Mouse (Mus musculus): Measurements from ENCODE around the gene Fam89b. TPM values are rescaled to one million over a fixed set of nuclear protein-coding genes. Genes with fewer than 3 reads are reported as not detected.
"Not testable (repeated sequence)": the region's sequence is repeated elsewhere in the genome, so short reads cannot be mapped to it uniquely, and the experiment has no call there.

Gene Fam89b
- polyA plus RNA-seq, 1 experiment from 2014 or later: 93.4 TPM

DNA sequence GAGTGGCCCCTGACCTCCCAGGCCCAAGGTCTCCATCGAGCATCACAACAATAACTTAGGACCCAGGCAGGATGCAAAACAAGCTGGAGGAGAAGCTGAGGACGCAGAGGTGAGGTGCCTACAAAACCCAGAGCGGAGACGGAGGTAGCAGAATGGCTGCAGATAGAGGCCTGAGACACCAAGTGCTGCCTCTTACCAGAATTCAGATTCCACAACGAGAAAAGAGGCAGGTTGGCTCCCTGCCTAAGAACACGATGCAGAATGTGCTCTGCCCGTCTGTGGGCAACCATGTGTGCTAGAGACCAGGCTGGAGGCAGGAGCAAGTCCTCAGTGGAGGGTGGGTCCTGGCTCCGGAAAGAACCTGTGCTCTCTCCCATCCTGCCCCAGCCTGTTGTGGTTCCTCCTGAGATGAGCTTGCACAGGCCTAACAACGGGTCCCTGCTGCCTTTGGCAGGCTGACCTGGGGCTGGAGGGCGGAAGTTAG lies 36.5 kb downstream of the Fam89b start:
- Histone ChIP-seq H3K4me3 (ENCODE audit: low read length) (peak overlapping the region; percentile 89), H3K27ac (ENCODE audit: low read length) (peak overlapping the region; percentile 81), H3K9me3 (ENCODE audit: low read length) (no peaks in the 10 kb centered on the region), H3K27me3 (ENCODE audit: insufficient read depth, low read length) (no peaks in the 10 kb centered on the region), H3K36me3 (ENCODE audit: insufficient read depth, low read length) (peaks cover 46% of the 10 kb centered on the region), H3K4me2 (replicated peaks; ENCODE audit: low read depth, low read length) (peak overlapping the region; percentile 98), H3K4me1 (ENCODE audit: insufficient read depth, low read length) (peaks cover 45% of the 10 kb centered on the region), H3K9ac (replicated peaks; ENCODE audit: low read length) (peak overlapping the region; percentile 85)
- no peak for ATAC-seq (ENCODE audit: low FRiP score, low TSS enrichment)
- 61% methylated on average over 10 of the region's 10 CpGs for WGBS

DNA sequence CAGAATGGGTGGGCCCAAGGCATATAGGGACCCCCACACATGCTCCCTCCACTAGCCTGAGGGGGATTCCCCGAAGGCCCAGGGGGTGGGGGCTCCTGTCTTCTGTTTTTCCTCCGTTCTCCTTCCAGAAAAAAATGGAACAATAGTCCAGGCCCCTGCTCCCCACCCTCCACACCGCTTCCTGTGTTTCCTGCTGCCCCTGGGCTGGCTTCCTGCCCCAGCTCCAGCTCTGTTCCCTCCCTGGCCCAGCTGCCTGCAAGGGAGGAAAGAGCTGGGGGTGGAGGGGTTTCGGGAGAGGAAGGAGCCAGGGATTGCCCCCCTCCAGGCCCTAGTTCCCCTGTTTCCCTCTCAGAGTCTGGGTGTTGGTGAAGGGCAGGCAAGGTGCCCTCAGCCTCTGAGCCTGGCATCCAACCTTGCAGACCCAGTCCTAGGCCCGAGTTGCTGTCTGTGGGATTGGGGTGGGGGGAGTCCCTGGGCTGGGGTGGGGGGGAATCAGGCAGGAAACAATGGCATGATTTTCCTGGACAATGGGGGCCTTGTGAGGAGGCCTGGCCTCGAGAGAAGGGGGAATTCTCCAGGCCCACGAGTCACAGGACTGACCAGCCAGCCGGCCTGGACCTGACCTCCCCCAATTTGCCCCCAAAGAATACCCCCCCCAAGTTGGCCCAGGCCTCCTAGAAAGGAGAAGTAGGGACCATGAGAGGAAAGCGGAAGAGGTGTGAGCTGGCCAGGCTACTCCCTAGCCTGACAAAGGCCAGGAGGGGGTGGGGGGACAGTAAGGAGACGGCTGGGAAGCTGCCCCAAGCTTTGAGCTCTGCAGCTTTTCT lies 37.2 kb downstream of the Fam89b start:
- H3K4me2 ChIP-seq (replicated peaks; ENCODE audit: low read depth, low read length): peak overlapping the region; percentile 98
- no peak for ATAC-seq (ENCODE audit: low FRiP score, low TSS enrichment)
- H3K27ac ChIP-seq (ENCODE audit: low read length): peak overlapping the region; percentile 81
- peak overlapping the region; percentile 85 for H3K9ac ChIP-seq (replicated peaks; ENCODE audit: low read length)
- peaks cover 39% of the 10 kb centered on the region for H3K36me3 ChIP-seq (ENCODE audit: insufficient read depth, low read length)
- no peaks in the 10 kb centered on the region for H3K9me3 ChIP-seq (ENCODE audit: low read length)
- 44% methylated on average over 10 of the region's 10 CpGs for WGBS
- no peaks in the 10 kb centered on the region for H3K27me3 ChIP-seq (ENCODE audit: insufficient read depth, low read length)
- H3K4me1 ChIP-seq (ENCODE audit: insufficient read depth, low read length): peaks cover 51% of the 10 kb centered on the region
- peak overlapping the region; percentile 89 for H3K4me3 ChIP-seq (ENCODE audit: low read length)

DNA sequence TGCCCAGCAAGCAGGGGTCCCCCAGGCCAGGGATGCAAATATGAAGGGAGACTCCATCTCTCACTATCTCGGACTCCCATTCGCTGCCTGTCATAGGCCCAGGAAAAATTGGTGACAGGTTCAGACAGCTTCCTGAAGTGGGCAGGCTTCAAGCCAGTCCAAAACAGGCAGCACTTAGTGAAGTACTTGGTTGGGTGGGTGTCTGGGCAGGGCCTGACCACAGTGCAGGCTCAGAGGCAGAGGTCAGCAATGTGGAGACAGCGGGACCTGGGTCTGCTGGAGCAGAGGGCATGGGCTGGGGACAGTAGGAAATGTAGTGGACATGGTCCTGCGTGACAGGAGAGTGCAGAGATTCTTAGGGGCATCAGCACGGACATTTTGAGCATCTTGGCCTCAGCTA lies 37.9 kb downstream of the Fam89b start:
- H3K4me3 ChIP-seq (ENCODE audit: low read length): peak overlapping the region; percentile 89
- H3K4me2 ChIP-seq (replicated peaks; ENCODE audit: low read depth, low read length): peak overlapping the region; percentile 98
- no peaks in the 10 kb centered on the region for H3K9me3 ChIP-seq (ENCODE audit: low read length)
- peaks cover 53% of the 10 kb centered on the region for H3K4me1 ChIP-seq (ENCODE audit: insufficient read depth, low read length)
- H3K9ac ChIP-seq (replicated peaks; ENCODE audit: low read length): peak overlapping the region; percentile 85
- WGBS: 68% methylated on average over 5 of the region's 5 CpGs
- H3K27ac ChIP-seq (ENCODE audit: low read length): peak overlapping the region; percentile 81
- ATAC-seq (ENCODE audit: low FRiP score, low TSS enrichment): no peak
- H3K36me3 ChIP-seq (ENCODE audit: insufficient read depth, low read length): peaks cover 34% of the 10 kb centered on the region
- H3K27me3 ChIP-seq (ENCODE audit: insufficient read depth, low read length): no peaks in the 10 kb centered on the region

DNA sequence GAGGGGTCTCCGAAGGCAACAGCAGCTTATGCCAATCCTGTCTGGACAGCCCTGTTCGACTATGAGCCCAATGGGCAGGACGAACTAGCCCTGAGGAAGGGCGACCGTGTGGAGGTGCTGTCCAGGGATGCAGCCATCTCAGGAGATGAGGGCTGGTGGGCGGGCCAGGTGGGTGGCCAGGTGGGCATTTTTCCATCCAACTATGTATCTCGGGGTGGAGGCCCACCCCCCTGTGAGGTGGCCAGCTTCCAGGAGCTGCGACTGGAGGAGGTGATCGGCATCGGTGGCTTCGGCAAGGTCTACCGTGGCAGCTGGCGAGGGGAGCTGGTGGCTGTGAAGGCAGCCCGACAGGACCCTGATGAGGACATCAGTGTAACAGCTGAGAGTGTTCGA lies 39.1 kb downstream of the Fam89b start:
- no peak for ATAC-seq (ENCODE audit: low FRiP score, low TSS enrichment)
- Histone ChIP-seq H3K9ac (replicated peaks; ENCODE audit: low read length) (peak overlapping the region; percentile 85), H3K4me3 (ENCODE audit: low read length) (peak overlapping the region; percentile 89), H3K9me3 (ENCODE audit: low read length) (no peaks in the 10 kb centered on the region), H3K27ac (ENCODE audit: low read length) (peak overlapping the region; percentile 98), H3K36me3 (ENCODE audit: insufficient read depth, low read length) (peaks cover 33% of the 10 kb centered on the region), H3K4me2 (replicated peaks; ENCODE audit: low read depth, low read length) (peak overlapping the region; percentile 98), H3K27me3 (ENCODE audit: insufficient read depth, low read length) (no peaks in the 10 kb centered on the region), H3K4me1 (ENCODE audit: insufficient read depth, low read length) (peaks cover 49% of the 10 kb centered on the region)
- 44% methylated on average over 15 of the region's 15 CpGs for WGBS

DNA sequence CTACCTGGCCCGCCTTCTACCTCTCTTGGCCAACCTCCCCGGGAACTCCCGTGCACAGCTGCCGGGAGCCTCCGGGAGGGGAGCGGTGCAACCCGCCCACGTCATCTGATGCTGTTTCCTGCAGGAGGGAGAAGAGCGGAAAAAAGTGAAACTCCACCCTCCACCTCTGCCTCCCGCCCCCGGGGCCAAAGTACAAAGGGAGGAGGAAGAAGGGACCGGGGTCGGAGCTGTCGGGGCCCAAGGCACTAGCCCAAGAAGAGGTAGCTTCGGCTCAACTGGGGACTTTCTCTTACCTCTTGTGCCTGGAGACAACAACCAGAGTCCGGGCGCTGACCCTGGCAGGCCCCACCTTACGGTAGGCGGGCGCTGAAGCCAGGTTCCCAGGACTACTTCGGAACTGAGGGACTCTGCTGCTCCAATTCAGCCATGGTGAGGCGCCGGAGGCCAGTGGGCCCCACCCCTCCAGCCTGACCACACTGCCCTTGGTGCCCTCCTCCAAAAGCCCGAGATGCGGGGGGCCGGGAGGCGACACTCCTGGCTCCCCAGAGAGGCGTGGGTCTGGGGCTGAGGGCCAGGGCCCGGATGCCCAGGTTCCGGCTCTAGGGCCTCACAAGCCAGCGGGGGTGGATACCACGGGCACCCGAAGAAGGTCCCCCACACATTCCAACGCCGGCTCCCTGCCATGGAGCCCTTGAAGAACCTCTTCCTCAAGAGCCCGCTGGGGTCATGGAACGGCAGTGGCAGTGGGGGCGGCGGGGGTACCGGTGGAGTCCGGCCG lies 39.7 kb downstream of the Fam89b start:
- peak; percentile 67 for ATAC-seq (ENCODE audit: low FRiP score, low TSS enrichment)

DNA sequence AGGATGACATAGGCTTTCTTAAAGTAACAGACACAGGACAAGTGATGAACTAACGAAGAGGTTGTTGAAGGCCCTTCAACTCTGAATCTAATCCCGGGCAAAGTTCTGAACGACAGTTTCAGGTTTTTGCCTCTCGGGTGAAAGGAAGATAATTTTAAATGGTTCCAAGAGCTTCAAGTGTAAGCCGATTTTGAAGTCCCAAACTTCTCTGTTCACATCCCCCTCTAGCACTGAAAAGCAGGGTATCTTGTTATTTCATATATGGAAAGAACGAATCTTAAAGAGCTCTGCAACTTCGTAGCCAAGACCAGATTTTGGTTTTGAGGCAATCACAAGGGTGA lies 40.4 kb downstream of the Fam89b start:
- peak overlapping the region; percentile 85 for H3K9ac ChIP-seq (replicated peaks; ENCODE audit: low read length)
- H3K4me3 ChIP-seq (ENCODE audit: low read length): peak overlapping the region; percentile 89
- ATAC-seq (ENCODE audit: low FRiP score, low TSS enrichment): no peak
- WGBS: under 1% methylated on average over 7 of the region's 7 CpGs
- peaks cover 49% of the 10 kb centered on the region for H3K4me1 ChIP-seq (ENCODE audit: insufficient read depth, low read length)
- H3K27ac ChIP-seq (ENCODE audit: low read length): peak overlapping the region; percentile 98
- H3K9me3 ChIP-seq (ENCODE audit: low read length): no peaks in the 10 kb centered on the region
- peak overlapping the region; percentile 98 for H3K4me2 ChIP-seq (replicated peaks; ENCODE audit: low read depth, low read length)
- no peaks in the 10 kb centered on the region for H3K27me3 ChIP-seq (ENCODE audit: insufficient read depth, low read length)
- H3K36me3 ChIP-seq (ENCODE audit: insufficient read depth, low read length): peaks cover 42% of the 10 kb centered on the region

More for the DNA sequence above, 39.7 kb downstream of the Fam89b start:
- WGBS: 4% methylated on average over 40 of the region's 42 CpGs
- peaks cover 35% of the 10 kb centered on the region for H3K36me3 ChIP-seq (ENCODE audit: insufficient read depth, low read length)
- H3K4me3 ChIP-seq (ENCODE audit: low read length): peak overlapping the region; percentile 89
- H3K9me3 ChIP-seq (ENCODE audit: low read length): no peaks in the 10 kb centered on the region
- H3K4me2 ChIP-seq (replicated peaks; ENCODE audit: low read depth, low read length): peak overlapping the region; percentile 98
- peak overlapping the region; percentile 98 for H3K27ac ChIP-seq (ENCODE audit: low read length)
- peak overlapping the region; percentile 85 for H3K9ac ChIP-seq (replicated peaks; ENCODE audit: low read length)
- no peaks in the 10 kb centered on the region for H3K27me3 ChIP-seq (ENCODE audit: insufficient read depth, low read length)
- H3K4me1 ChIP-seq (ENCODE audit: insufficient read depth, low read length): peaks cover 49% of the 10 kb centered on the region

DNA sequence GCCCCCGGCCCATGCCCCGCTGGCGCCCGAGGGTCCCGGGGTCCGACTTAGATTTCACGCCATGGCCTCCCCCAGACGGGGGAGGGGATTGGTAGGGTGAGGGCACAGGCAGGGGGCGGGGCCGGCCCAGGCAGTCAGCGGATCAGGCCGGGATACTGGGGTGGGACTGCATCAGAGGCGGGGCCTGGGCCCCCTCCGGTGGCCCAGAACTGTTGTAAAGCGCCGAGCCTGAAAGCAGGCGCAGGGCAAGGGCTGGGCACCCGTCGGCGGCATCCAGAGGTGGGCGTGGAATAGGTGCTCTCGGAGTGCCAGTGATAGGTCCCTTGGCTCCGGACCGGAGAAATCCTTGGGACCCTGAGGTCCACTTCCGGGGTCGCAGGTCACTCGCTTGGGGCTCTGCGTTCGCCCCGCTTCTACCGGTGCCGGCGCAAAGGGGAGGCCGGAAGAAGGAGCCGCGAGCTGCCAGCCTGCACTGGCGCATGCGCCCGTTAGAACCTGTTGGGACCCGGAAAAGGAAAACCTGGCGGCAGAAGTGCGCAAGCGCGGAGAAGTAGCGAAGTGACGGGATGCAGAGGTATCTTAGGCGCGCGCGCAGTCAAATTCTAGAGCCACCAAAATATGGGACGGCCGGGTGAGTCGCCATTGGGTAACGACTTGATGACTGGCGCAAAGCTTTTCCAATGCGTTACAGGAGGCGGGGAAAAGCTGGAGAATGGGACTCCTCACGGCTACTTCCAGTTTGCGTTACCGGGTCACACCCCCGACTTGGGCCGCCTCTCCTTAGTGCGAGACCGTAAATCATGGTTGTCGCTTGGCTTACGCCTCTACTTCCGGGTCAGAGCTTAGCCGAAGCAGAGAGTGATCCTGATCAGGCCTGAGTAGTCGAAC lies 41.0 kb downstream of the Fam89b start, which contains the start of the genes Map3k11 and Pcnx3:
Gene Map3k11, plus strand, starts transcription at position 543 of the 888 bp plus-strand sequence.
Gene Pcnx3, minus strand, starts transcription at position 709 of the 888 bp plus-strand sequence.
- under 1% methylated on average over 69 of the region's 69 CpGs for WGBS
- H3K9ac ChIP-seq (replicated peaks; ENCODE audit: low read length): peak within 1 kb of the TSS; percentile 86

DNA sequence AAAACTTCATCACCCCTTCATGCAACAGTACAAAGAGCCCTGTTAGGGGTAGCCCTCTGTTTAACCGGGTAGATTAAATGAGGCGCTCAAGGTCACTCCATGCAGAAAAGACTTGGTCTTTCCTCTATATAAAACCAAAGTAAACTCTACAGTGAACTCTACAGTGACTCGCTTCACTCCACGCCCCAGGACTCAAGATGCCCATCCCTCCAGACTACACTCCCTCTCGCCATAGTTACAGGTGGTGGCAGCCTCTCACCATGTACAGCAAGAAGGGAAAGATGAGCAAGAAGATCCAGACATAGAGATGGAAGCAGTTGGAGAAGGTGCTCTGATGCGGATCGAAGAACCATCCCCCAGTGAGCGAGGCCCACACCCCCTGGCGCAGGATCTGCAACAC lies 41.7 kb downstream of the Fam89b start:
- peak overlapping the region; percentile 86 for H3K9ac ChIP-seq (replicated peaks; ENCODE audit: low read length)
- peaks cover 42% of the 10 kb centered on the region for H3K36me3 ChIP-seq (ENCODE audit: insufficient read depth, low read length)
- 12% methylated on average over 9 of the region's 9 CpGs for WGBS
- no peaks in the 10 kb centered on the region for H3K27me3 ChIP-seq (ENCODE audit: insufficient read depth, low read length)
- peak overlapping the region; percentile 98 for H3K27ac ChIP-seq (ENCODE audit: low read length)
- H3K4me2 ChIP-seq (replicated peaks; ENCODE audit: low read depth, low read length): peak overlapping the region; percentile 98
- no peaks in the 10 kb centered on the region for H3K9me3 ChIP-seq (ENCODE audit: low read length)
- peak overlapping the region; percentile 89 for H3K4me3 ChIP-seq (ENCODE audit: low read length)
- ATAC-seq (ENCODE audit: low FRiP score, low TSS enrichment): no peak
- peaks cover 37% of the 10 kb centered on the region for H3K4me1 ChIP-seq (ENCODE audit: insufficient read depth, low read length)

More for the DNA sequence above, 41.0 kb downstream of the Fam89b start, which contains the start of the genes Map3k11 and Pcnx3:
- Histone ChIP-seq H3K4me1 (ENCODE audit: insufficient read depth, low read length) (peaks cover 44% of the 10 kb centered on the region), H3K4me2 (replicated peaks; ENCODE audit: low read depth, low read length) (peak within 1 kb of the TSS; percentile 98), H3K27me3 (ENCODE audit: insufficient read depth, low read length) (no peaks in the 10 kb centered on the region), H3K4me3 (ENCODE audit: low read length) (peak within 1 kb of the TSS; percentile 89), H3K36me3 (ENCODE audit: insufficient read depth, low read length) (peaks cover 41% of the 10 kb centered on the region), H3K27ac (ENCODE audit: low read length) (peak within 1 kb of the TSS; percentile 98), H3K9me3 (ENCODE audit: low read length) (no peaks in the 10 kb centered on the region)
- peak; percentile 91 for ATAC-seq (ENCODE audit: low FRiP score, low TSS enrichment)

DNA sequence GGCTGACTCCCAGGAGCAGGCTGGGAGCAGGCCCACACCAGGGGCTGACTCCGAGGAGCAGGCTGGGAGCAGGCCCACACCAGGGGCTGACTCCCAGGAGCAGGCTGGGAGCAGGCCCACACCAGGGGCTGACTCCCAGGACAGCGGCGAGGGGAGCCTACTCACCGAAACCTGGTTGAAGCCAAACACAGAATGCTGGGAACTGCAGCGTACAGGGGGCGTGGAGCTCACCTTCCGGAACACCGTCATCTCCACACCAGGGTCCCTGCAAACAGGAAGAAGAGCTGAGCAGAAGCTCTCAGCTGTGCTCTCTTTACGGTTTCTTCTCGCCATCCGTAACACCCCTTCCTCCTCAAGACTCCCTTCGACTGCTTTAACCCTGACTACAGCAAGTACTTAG lies 42.5 kb downstream of the Fam89b start:
- WGBS: 86% methylated on average over 12 of the region's 12 CpGs
- H3K27ac ChIP-seq (ENCODE audit: low read length); H3K4me2 ChIP-seq (replicated peaks; ENCODE audit: low read depth, low read length); H3K27me3 ChIP-seq (ENCODE audit: insufficient read depth, low read length); H3K4me3 ChIP-seq (ENCODE audit: low read length); ATAC-seq (ENCODE audit: low FRiP score, low TSS enrichment); H3K9me3 ChIP-seq (ENCODE audit: low read length): not testable (repeated sequence)
- Histone ChIP-seq H3K9ac (replicated peaks; ENCODE audit: low read length) (0 out of 2 replicates have a peak overlapping the region, but pooled peaks have one; percentile 86), H3K36me3 (ENCODE audit: insufficient read depth, low read length) (peaks cover 48% of the 10 kb centered on the region), H3K4me1 (ENCODE audit: insufficient read depth, low read length) (peaks cover 29% of the 10 kb centered on the region)
